In the genomic region with DNA sequence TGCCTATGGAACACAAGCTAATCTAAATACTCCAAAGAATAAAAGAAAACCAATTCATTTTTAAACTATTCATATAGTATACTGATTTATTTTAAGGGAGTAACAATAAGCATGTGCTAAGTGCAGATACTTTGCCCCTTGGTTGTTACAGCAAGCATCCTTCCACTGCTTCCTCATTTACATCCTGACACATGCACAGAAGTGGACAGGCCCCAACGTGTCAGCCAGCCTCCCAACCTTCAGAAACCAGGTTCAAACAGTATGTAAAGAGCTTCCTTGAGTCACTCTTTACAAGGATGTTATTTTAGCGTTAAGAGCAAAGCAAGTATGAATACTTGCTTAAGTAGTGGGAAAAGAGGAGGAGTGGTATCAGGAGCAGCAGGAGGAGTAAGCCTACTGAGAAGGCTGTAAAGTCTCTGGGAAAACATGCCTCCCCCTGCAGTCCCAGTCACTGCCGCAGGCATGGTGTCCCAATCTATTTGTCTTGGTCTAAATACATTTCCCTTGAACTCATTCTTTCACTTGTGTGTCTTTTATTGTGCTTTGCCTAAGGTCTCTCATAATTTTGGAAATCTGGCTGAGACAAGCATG, we compare ENCODE assay signal across 15 mouse cellular contexts.
"Had no signal": no experiment of that assay in that cellular context is flagged by ENCODE, and none has a peak within 500 bp of the region (broad histone marks: within the 10 kb centered on the region; RNA-seq: fewer than 3 reads in every experiment).

No protein-coding gene starts in this region.

- DNase-seq: kidney, postnatal 10 days; liver; liver, embryonic 13.5 days; liver, postnatal 0 days; lung, postnatal 36 days; midbrain, embryonic 14.5 days; right cerebral cortex, adult 18-20 months; right cerebral cortex, postnatal 25 days; thymus, postnatal 14 days had no signal

- H3K27ac ChIP-seq: limb, embryonic 12.5 days; liver, embryonic 13.5 days; lung, embryonic 15.5 days; midbrain, embryonic 10.5 days; neural tube, embryonic 15.5 days; stomach, postnatal 0 days had no signal

- H3K4me3 ChIP-seq: limb, embryonic 12.5 days; liver, embryonic 13.5 days; lung, embryonic 15.5 days; midbrain, embryonic 10.5 days; myocyte; neural tube, embryonic 15.5 days had no signal

- H3K27me3 ChIP-seq: limb, embryonic 12.5 days; liver, embryonic 13.5 days; lung, embryonic 15.5 days; neural tube, embryonic 15.5 days had no signal

- H3K36me3 ChIP-seq: limb, embryonic 12.5 days; liver, embryonic 13.5 days; lung, embryonic 15.5 days; neural tube, embryonic 15.5 days had no signal

- H3K4me1 ChIP-seq: liver, embryonic 13.5 days; lung, embryonic 15.5 days had no signal

- H3K9me3 ChIP-seq: limb, embryonic 12.5 days; liver, embryonic 13.5 days; lung, embryonic 15.5 days; midbrain, embryonic 10.5 days; neural tube, embryonic 15.5 days had no signal
